In genomic region chr7:38227900-38228298, GRCm38 (mm10) we compare ENCODE assay signal across 8 mouse cellular contexts. TPM values are rescaled to one million over a fixed set of nuclear protein-coding genes. Genes with fewer than 3 reads are reported as not detected.
A peak's percentile ranks its signal among the peaks of the same experiment; 100 is the strongest.
DNase-seq lines count a peak whose midpoint lies in the region; ATAC-seq and TF ChIP-seq lines count a peak whose summit lies in the region.

Plekhf1 (minus strand) TSS chr7:38228016.

- no peaks in the 10 kb centered on the region for H3K4me1 ChIP-seq in hindbrain, postnatal 0 days (ENCODE audit: insufficient read depth, low read length)

- H3K36me3 ChIP-seq in hindbrain, postnatal 0 days (ENCODE audit: insufficient read depth, low read length), result no peaks in the 10 kb centered on the region

- no peaks in the 10 kb centered on the region for H3K9me3 ChIP-seq in hindbrain, postnatal 0 days (ENCODE audit: low read length)

- peak within 1 kb of the TSS; percentile 33 for H3K9ac ChIP-seq in hindbrain, postnatal 0 days (replicated peaks; ENCODE audit: low read length)

- DNase-seq in gastrocnemius, adult 2 months, result peak; percentile 98
- DNase-seq in hindbrain, postnatal 0 days (ENCODE audit: low spot score), result peak; percentile 88
- DNase-seq in left cerebral cortex, adult 18-20 months (ENCODE audit: low spot score in 2 of 2), result peak; percentile 77 to 81
- peak; percentile 92 to 94 for DNase-seq in lung, postnatal 4 days
- DNase-seq in retina, postnatal 1 day, result peak; percentile 97
- DNase-seq in thymus, postnatal 4 days, result peak; percentile 93

- under 1% methylated on average over 36 of the region's 36 CpGs for WGBS in hindbrain, postnatal 0 days

- peak within 1 kb of the TSS; percentile 95 for H3K27ac ChIP-seq in gastrocnemius, adult 2 months
- peak within 1 kb of the TSS; percentile 2; the same call in 1 of the 2 replicates for H3K27ac ChIP-seq in hindbrain, postnatal 0 days

- peak within 1 kb of the TSS; percentile 82 for H3K4me3 ChIP-seq in gastrocnemius, adult 2 months
- H3K4me3 ChIP-seq in hindbrain, postnatal 0 days (ENCODE audit: low read length), result peak within 1 kb of the TSS; percentile 39

- peak within 1 kb of the TSS; percentile 80 for H3K4me2 ChIP-seq in hindbrain, postnatal 0 days (ENCODE audit: low read depth, low read length)

- no peaks in the 10 kb centered on the region for H3K27me3 ChIP-seq in hindbrain, postnatal 0 days (ENCODE audit: insufficient read depth, low read length)

- peak; percentile 69 for ATAC-seq in activated CD4-positive, CD25-positive, alpha-beta regulatory T cell, adult 4 months
- ATAC-seq in common myeloid progenitor, adult 5-6 weeks (replicated peaks; ENCODE audit: low read depth, poor library complexity, severe bottlenecking), result peak; percentile 96
- peak; percentile 94 for ATAC-seq in hindbrain, postnatal 0 days

- intact Hi-C loops in gastrocnemius, adult 2 months (cut with DNase I), result loop anchor here (1.0 to 2.0 kb wide), 2 partner anchors 11 to 39 kb away; no protein-coding TSS in a partner anchor

- no peak for TF ChIP-seq CTCF in gastrocnemius, adult 2 months (IDR thresholded peaks at IDR 0.05)
- TF ChIP-seq CTCF in hindbrain, postnatal 0 days (IDR thresholded peaks at IDR 0.05; ENCODE audit: low read depth), result no peak

RNA-seq across cellular contexts. Expression of gene Plekhf1, which starts in this region (rescaled TPM):
- under 1 TPM; 0.45 to 0.47 TPM for polyA plus RNA-seq in activated CD4-positive, CD25-positive, alpha-beta regulatory T cell, adult 4 months (2017; shearing (Covaris generic))
- total RNA-seq in common myeloid progenitor, adult 5-6 weeks (2017), result 0.27 and 0.34 TPM in 2 replicates
- 10 to 100 TPM in 1 of 2 experiments, 1 to 10 TPM in 1; 6.6 to 15.0 TPM for total RNA-seq in gastrocnemius, adult 2 months (2021)
- total RNA-seq in hindbrain, postnatal 0 days (2014; rRNA removed), result 1.2 and 2.0 TPM in 2 replicates
- polyA plus RNA-seq in hindbrain, postnatal 0 days (2015; fragmentation: Nextera tagmentation; extraction: Ambion mirVana), result 0.84 and 0.97 TPM in 2 replicates
- total RNA-seq in left cerebral cortex, adult 18-20 months (2021), result 1 to 10 TPM; 1.5 to 1.7 TPM

Comparison
In these comparisons a context has a peak if more than half of its experiments do, and no peak if none do; other contexts are left out.
1. Peak in every context shown above with its lines: DNase-seq, ATAC-seq, H3K4me3 ChIP-seq and H3K27ac ChIP-seq.
2. Peak in ATAC-seq in activated CD4-positive, CD25-positive, alpha-beta regulatory T cell, adult 4 months; RNA of the gene not detected or under 1 TPM.
3. Peak in ATAC-seq in common myeloid progenitor, adult 5-6 weeks; RNA of the gene not detected or under 1 TPM.